Mouse (Mus musculus) layer of hippocampus, adult 2 months (tissue): Measurements from ENCODE around the gene Rps6kl1. TPM values are rescaled to one million over a fixed set of nuclear protein-coding genes. Genes with fewer than 3 reads are reported as not detected.
A peak's percentile ranks its signal among the peaks of the same experiment; 100 is the strongest.

ENCODE experiments used
- DNase-seq, 2 experiments: peaks; one replicate each; pipeline ENCODE4 v3.0.0; 2022; ENCODE audit warnings: low spot score in 2 of 2
- H3K27ac ChIP-seq: fragments of 200-600 bp; 2 replicates; pipeline ENCODE4 v1.8.1; 2022
- H3K4me3 ChIP-seq: fragments of 200-600 bp; 2 replicates; pipeline ENCODE4 v1.8.1; 2022; ENCODE audit warnings: mild to moderate bottlenecking
- CTCF ChIP-seq: fragments of 200-600 bp; conservative IDR thresholded peaks from 2 replicates; pipeline ENCODE4 v1.8.1; 2022; ENCODE audit warnings: antibody characterized with exemption, mild to moderate bottlenecking, moderate library complexity
- total RNA-seq, 2 experiments: library from RNA; stranded (reverse); gene quantifications; 2 replicates each; pipeline ENCODE4 v1.2.3; 2021

The Rps6kl1 gene
- total RNA-seq, 2 experiments from 2014 or later = 39.0 to 40.0 TPM

- TF ChIP-seq CTCF = no peak
- H3K4me3 ChIP-seq = no peak overlapping the region
- DNase-seq = no peak
- H3K27ac ChIP-seq = no peak overlapping the region
Observed at GRCm38 (mm10) chr12:85184118-85184517, 33.1 kb upstream of the Rps6kl1 start.

- Histone ChIP-seq H3K27ac (no peak overlapping the region), H3K4me3 (no peak overlapping the region)
- no peak for DNase-seq
- TF ChIP-seq CTCF = no peak
Observed at GRCm38 (mm10) chr12:85182898-85183297, 31.8 kb upstream of the Rps6kl1 start.

GRCm38 (mm10) chr12:85182345-85182643 lies 31.2 kb upstream of the Rps6kl1 start:
- no peak for DNase-seq

GRCm38 (mm10) chr12:85181475-85182344 lies 30.6 kb upstream of the Rps6kl1 start:
- Histone ChIP-seq H3K4me3 (no peak overlapping the region), H3K27ac (no peak overlapping the region)
- TF ChIP-seq CTCF = no peak
- no peak for DNase-seq

More at GRCm38 (mm10) chr12:85182345-85182643, 31.2 kb upstream of the Rps6kl1 start:
- no peak for TF ChIP-seq CTCF
- Histone ChIP-seq H3K27ac (no peak overlapping the region), H3K4me3 (no peak overlapping the region)

- H3K4me3 ChIP-seq = no peak overlapping the region
- no peak overlapping the region for H3K27ac ChIP-seq
- no peak for DNase-seq
- no peak for TF ChIP-seq CTCF
Observed at GRCm38 (mm10) chr12:85178294-85178693, 27.2 kb upstream of the Rps6kl1 start.

GRCm38 (mm10) chr12:85177740-85178239 lies 26.7 kb upstream of the Rps6kl1 start, which contains the start of gene Pgf:
Gene Pgf, minus strand, starts transcription at chr12:85177790.
- DNase-seq = no peak
- no peak for TF ChIP-seq CTCF
- H3K27ac ChIP-seq = peak within 1 kb of the TSS; percentile 36; the same call in 1 of the 2 replicates
- peak within 1 kb of the TSS; percentile 43 for H3K4me3 ChIP-seq

- H3K4me3 ChIP-seq = peak overlapping the region; percentile 43
- DNase-seq = no peak
- no peak for TF ChIP-seq CTCF
- H3K27ac ChIP-seq = peak overlapping the region; percentile 36; the same call in 1 of the 2 replicates
Observed at GRCm38 (mm10) chr12:85176846-85177523, 25.9 kb upstream of the Rps6kl1 start.

GRCm38 (mm10) chr12:85175926-85176845 lies 25.1 kb upstream of the Rps6kl1 start:
- no peak for DNase-seq
- TF ChIP-seq CTCF = no peak
- Histone ChIP-seq H3K27ac (peak overlapping the region; percentile 36; the same call in 1 of the 2 replicates), H3K4me3 (no peak overlapping the region; the same call in 1 of the 2 replicates)

- no peak overlapping the region; the same call in 1 of the 2 replicates for H3K4me3 ChIP-seq
Observed at GRCm38 (mm10) chr12:85175087-85175675, 24.1 kb upstream of the Rps6kl1 start.

GRCm38 (mm10) chr12:85174016-85174415 lies 23.0 kb upstream of the Rps6kl1 start:
- H3K27ac ChIP-seq = no peak overlapping the region
- peak; percentile 32 for TF ChIP-seq CTCF
- no peak for DNase-seq
- no peak overlapping the region for H3K4me3 ChIP-seq

More at GRCm38 (mm10) chr12:85175087-85175675, 24.1 kb upstream of the Rps6kl1 start:
- DNase-seq = no peak
- no peak for TF ChIP-seq CTCF
- H3K27ac ChIP-seq = no peak overlapping the region

GRCm38 (mm10) chr12:85170948-85171307 lies 19.9 kb upstream of the Rps6kl1 start:
- Histone ChIP-seq H3K4me3 (no peak overlapping the region), H3K27ac (no peak overlapping the region)
- no peak for TF ChIP-seq CTCF
- no peak for DNase-seq
